Mouse (Mus musculus) gastrocnemius, adult 18-20 months (tissue): Measurements from ENCODE around the gene Sez6. TPM values are rescaled to one million over a fixed set of nuclear protein-coding genes. Genes with fewer than 3 reads are reported as not detected.

ENCODE experiments used
- DNase-seq: peaks from one replicate; pipeline ENCODE4 v3.0.0; 2021; ENCODE audit warnings: low spot score
- total RNA-seq, 2 experiments: library from RNA; stranded (reverse); gene quantifications; 2 replicates each; pipeline ENCODE4 v1.2.3; 2021

Gene Sez6
- total RNA-seq, 2 experiments from 2014 or later, result 0.12 to 0.16 TPM

DNA sequence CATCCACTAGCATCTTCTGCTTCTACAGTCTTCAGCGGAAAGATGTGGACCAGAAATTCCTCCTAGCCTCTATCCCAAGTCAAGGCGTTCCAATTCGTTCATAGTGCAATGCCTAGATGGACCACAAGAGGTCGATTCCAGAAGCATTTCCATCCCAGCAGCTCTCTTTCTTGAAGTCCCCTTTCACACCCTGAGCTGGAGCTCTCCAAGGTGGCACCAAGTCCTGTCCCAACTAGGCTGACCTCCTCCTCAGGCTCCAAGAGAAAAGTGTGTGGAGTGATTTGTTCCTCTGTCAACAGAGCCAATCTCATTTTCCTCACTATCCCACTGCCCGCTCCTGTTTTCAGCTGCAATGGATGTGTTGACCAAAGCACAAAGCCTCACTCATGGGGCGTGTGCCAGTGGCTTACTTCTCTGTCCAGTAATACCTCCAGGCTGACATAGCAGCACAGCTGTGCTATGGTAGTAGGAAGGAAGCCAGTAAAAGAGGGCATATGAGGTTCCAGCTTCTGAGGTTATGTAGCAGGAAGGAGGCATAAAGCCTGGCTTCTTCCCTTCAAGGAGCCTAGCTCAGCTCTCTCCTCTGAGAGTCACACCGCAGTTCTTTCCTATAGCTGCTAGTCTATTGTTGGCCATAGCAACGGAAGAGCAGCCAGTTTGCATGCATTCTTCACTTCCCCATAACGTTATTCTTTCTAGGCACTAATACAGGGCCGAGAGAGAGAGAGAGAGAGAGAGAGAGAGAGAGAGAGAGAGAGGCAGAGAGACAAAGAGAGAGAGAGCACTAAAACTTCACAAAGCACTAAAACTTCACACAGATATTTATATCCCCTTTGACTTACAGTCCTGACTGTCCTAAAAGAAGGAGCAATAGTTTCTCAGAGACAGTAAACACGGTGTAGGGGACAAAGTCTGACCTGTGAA is 49.9 kb downstream of the Sez6 start:
- peak; percentile 53 for DNase-seq

DNA sequence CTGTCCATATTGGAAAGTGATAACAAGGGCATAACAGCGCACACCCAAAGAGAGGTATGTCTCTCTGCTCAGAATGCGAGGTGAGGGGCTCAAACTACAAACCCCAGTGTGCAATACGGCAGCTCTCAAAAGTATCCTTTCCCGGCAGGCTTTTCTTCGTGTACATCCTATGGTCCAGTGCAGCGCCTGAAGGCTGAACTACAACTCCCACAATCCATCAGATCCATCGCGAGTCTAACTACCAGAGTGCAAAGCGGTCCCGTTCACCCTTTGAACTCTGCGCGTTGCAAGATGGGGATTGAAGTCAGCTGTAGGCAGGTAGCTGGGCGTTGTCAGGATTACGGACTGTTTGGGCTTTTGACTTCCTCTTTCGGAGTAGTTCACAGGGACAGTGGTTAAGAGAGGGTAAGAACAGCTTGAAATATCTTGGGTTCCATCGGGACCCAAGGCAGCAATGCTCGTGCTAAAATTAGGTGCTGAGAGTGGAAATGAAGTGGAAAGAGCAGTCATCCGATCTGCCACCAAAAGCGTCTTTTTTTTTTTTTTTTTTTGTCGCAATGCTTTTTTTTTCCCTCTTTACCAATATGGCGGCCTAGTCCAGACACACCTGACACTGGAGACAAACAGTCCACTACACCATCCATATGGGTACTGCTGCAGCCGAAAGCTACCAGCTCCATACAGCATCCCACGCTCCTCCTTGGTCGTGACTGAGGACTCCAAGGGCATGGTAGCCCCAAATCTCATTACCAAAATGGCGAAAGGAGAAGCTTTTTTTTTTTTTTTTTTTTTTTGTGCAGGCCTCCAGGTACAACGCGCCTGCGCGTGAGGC is 51.2 kb downstream of the Sez6 start:
- peak; percentile 97 for DNase-seq

GRCm38 (mm10) chr11:77982441-77982905 is 51.9 kb downstream of the Sez6 start, which contains the start of gene Phf12:
TSS of gene Phf12 (plus strand) at chr11:77982754.
- peak; percentile 99 for DNase-seq

DNA sequence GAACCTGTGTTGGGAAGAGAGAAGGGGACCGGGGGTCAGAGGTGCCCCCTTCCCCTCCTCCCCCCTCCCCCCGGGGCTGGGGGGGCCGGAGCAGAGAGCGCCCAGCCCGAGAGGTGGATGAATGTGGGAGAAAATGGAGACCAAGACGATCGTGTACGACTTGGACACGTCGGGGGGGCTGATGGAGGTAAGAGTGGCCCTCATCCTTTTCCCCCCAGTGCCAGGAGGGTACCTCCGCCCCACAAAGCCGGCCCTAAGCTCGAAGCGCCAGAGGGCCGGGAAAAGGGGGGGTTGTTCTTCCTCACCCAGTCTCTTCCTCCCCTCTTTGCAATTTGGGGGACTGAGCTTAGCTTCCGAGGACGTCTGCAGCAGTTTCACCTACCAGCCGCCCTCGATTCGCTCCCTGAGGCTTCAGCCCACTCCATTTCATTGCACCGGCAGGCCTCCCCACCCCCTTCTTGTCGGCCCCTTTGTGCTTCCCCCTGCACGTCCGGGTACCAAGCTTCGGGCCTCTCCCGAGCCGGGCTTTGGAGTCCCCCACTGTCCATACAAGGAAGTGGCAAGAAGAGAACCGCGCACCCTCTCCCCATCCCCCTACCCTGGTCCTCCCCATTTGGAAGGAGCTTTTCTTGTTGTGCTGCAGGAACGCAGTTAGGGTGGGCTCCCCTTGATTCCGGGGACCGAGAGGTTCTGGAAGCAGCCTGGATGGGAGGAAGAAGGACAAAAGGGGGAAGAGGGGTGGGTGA is 52.8 kb downstream of the Sez6 start:
- peak; percentile 28 for DNase-seq

- DNase-seq, result peak; percentile 59
Observed at GRCm38 (mm10) chr11:77983937-77984835, 53.6 kb downstream of the Sez6 start.

- DNase-seq, result peak; percentile 34
Observed at GRCm38 (mm10) chr11:77984836-77985231, 54.2 kb downstream of the Sez6 start.

DNA sequence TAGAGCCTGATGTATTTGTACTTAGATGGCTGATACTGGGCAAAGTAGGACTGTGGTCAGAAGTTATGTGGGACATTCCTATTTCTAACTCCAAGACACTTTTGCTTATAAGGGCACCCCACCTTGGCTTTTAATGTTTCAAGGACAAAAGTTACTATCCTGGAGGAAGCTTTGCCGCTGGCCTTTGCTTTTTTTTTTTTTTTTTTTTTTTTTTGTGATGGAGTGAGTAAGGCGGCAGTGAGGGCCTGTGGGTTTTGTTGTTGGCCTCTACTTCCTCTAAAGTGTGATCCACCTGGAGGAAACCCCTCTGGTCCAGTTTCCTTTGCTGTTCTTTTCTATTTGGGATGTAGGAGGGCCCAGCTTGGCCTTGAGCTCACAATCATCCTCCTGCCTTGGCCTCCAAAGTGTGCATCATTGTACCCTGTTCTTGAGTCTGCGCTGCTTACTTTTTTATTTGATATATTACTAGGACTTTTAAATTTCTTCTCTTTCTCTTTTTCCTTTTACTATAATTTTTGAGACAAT is 55.0 kb downstream of the Sez6 start:
- no peak for DNase-seq

DNA sequence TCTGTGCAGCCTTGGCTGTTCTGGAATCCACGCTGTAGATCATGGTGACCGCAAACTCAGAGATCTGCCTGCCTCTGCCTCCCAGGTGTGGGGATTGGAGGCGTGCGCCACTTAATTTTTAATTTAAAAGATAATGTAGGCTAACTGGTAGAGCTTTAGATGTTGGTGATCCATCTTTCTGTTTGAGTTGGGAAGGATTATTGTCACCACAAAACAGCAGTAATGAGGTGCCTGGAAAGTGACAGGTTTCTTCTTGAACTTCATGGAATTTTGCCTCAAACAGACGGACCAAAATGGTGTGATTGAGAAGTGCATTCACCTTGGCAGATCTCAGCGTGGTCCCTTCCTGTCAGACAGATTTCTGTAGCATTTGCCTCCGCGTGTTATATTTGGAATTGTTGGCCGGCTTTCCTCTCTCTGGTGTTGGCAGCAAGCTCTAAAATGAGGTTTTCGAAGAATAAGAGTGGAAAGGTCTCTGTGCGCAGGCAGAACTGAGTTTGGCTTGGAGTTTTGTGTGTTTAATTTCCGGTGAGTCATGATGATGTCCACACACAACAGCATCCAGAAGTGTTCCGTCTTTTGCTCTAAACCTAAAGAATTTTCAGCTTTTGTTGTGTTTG is 58.6 kb downstream of the Sez6 start:
- DNase-seq, result no peak

DNA sequence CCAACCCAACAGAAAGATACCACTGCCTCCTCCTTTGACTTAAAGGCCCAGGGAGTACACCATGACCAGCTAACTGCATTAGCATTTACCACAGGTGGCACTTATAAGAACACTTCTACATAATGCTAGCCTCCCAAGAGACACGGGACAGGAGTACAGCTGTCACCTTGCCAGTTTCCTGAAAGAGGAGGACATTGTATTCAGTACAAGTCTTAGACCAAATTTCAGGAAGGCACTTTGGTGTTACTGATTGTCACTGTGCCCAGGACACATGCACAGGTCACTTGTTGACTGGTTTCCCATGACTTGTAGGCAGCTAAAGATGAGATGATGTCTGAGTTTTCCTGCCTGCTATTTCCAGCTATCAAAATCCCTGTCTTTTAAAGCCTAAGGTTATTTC is 65.0 kb downstream of the Sez6 start:
- DNase-seq, result peak; percentile 47

- DNase-seq, result peak; percentile 40
Observed at GRCm38 (mm10) chr11:78006446-78006845, 75.8 kb downstream of the Sez6 start.

GRCm38 (mm10) chr11:78019676-78020075 is 89.1 kb downstream of the Sez6 start:
- peak; percentile 67 for DNase-seq

GRCm38 (mm10) chr11:78023607-78024006 is 93.0 kb downstream of the Sez6 start:
- no peak for DNase-seq

Other genes with a start within 250 kb of the Sez6 start
- 10 to 100 TPM; 32.4 to 40.8 TPM for gene Nufip2, start 244.6 kb upstream of the Sez6 start, total RNA-seq
- not detected for gene Cryba1, start 205.5 kb upstream of the Sez6 start, total RNA-seq
- gene Myo18a, start 167.6 kb upstream of the Sez6 start, total RNA-seq, result 100 to 1,000 TPM; 309 to 319 TPM
- not detected for gene Gm10277, start 143.1 kb upstream of the Sez6 start, total RNA-seq
- not detected for gene Pipox, start 36.7 kb upstream of the Sez6 start, total RNA-seq
- 10 to 100 TPM; 13.9 to 14.3 TPM for gene Phf12, start 52.0 kb downstream of the Sez6 start, total RNA-seq
- gene Dhrs13, start 101.5 kb downstream of the Sez6 start, total RNA-seq, result under 1 TPM; 0.80 to 0.97 TPM
- gene Flot2, start 107.1 kb downstream of the Sez6 start, total RNA-seq, result 10 to 100 TPM; 45.6 to 49.1 TPM
- gene Eral1, start 149.6 kb downstream of the Sez6 start, total RNA-seq, result 10 to 100 TPM; 20.1 to 22.7 TPM
- 1 to 10 TPM; 8.2 to 9.4 TPM for gene Fam222b, start 163.9 kb downstream of the Sez6 start, total RNA-seq
- 1 to 10 TPM; 2.0 to 2.2 TPM for gene Traf4, start 234.8 kb downstream of the Sez6 start, total RNA-seq
- under 1 TPM; 0.37 to 0.50 TPM for gene Nek8, start 245.9 kb downstream of the Sez6 start, total RNA-seq
- gene Tlcd1, start 245.9 kb downstream of the Sez6 start, total RNA-seq, result 1 to 10 TPM; 1.5 to 2.2 TPM